Mouse (Mus musculus) intestine, embryonic 14.5 days (tissue): Measurements from ENCODE around the gene Art4. TPM values are rescaled to one million over a fixed set of nuclear protein-coding genes. Genes with fewer than 3 reads are reported as not detected.

Source experiments
- ATAC-seq: fragments of 200-750 bp; cut with Nextera tagmentation; replicated peaks from 2 replicates; pipeline ENCODE4 v1.8.0; 2017; ENCODE audit warnings: low read depth, moderate number of reproducible peaks, moderate TSS enrichment, moderate library complexity; ENCODE audit not compliant: low FRiP score, low TSS enrichment
- DNase-seq: peaks from one replicate; pipeline ENCODE4 v3.0.0-alpha.2; 2018; ENCODE audit warnings: low spot score
- H3K27ac ChIP-seq: fragments of 300-500 bp; sonication (generic); 2 replicates; pipeline ENCODE4 v1.5.1; 2014; ENCODE audit warnings: low read depth, mild to moderate bottlenecking, control low read depth
- H3K27me3 ChIP-seq: fragments of 300-500 bp; sonication (generic); replicated peaks from 2 replicates; pipeline ENCODE4 v1.6.1; 2014; ENCODE audit warnings: low read length, control low read depth; ENCODE audit not compliant: control insufficient read depth, insufficient read depth
- H3K36me3 ChIP-seq: fragments of 300-500 bp; sonication (generic); 2 replicates; pipeline ENCODE4 v1.6.1; 2014; ENCODE audit warnings: low read length, control low read depth; ENCODE audit not compliant: control insufficient read depth, insufficient read depth
- H3K4me1 ChIP-seq: fragments of 300-500 bp; sonication (generic); replicated peaks from 2 replicates; pipeline ENCODE4 v1.6.1; 2014; ENCODE audit warnings: low read length, control low read depth, mixed read lengths; ENCODE audit not compliant: control insufficient read depth, insufficient read depth
- H3K4me2 ChIP-seq: fragments of 300-500 bp; sonication (generic); 2 replicates; pipeline ENCODE4 v1.6.1; 2014; ENCODE audit warnings: low read length
- H3K4me3 ChIP-seq: fragments of 300-500 bp; sonication (generic); 2 replicates; pipeline ENCODE4 v1.5.1; 2014; ENCODE audit warnings: low read depth, low read length, control low read depth, mixed read lengths
- H3K9ac ChIP-seq: fragments of 300-500 bp; sonication (generic); 2 replicates; pipeline ENCODE4 v1.6.1; 2014; ENCODE audit warnings: mild to moderate bottlenecking, low read length
- H3K9me3 ChIP-seq: fragments of 300-500 bp; sonication (generic); 2 replicates; pipeline ENCODE4 v1.6.1; 2016; ENCODE audit warnings: low read length, control low read depth; ENCODE audit not compliant: control insufficient read depth
- WGBS: fragments of 180-500 bp; shearing (Covaris S2); extraction: QIAGEN DNeasy Blood & Tissue Kit; methylation state at CpG from one replicate; pipeline ENCODE4 v1.1.7; 2014; 5-methylcytosine and 5-hydroxymethylcytosine counted together
- polyA plus RNA-seq: library from polyadenylated mRNA; unstranded; fragments of >200 nt; fragmentation: Nextera tagmentation; extraction: Ambion mirVana; gene quantifications from 2 replicates; pipeline ENCODE4 v1.2.1, GENCODE M21; 2014

Art4 gene
- polyA plus RNA-seq, 1 experiment from 2014 or later: 2.0 TPM

DNA sequence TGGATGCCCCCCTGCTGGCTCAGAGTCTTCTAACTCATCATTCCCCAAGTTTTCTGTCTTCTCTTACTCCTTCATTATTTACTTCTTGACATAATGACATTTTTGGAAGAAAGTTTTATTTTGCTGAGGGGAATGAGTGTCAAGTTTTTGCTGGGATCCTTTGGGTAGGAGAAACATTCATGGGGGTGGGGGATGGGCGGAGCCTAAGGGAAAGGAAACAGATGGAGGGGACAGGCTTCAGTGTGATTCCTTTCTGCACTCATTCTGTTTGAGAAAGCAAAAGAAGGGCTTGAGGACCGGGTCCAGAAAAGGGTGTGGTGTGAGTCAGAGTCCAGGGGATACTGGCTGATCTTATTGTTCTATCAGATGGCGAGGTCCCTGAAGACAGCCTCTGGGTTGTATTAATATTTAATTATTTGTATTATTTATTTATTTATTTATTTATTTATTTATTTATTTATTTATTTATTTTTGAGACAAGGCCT lies 25.9 kb upstream of the Art4 start:
- no peak overlapping the region for H3K27ac ChIP-seq
- no peak overlapping the region for H3K4me2 ChIP-seq
- ATAC-seq: no peak; the same call in 1 of the 2 replicates
- no peak overlapping the region for H3K9ac ChIP-seq
- H3K36me3 ChIP-seq: no peaks in the 10 kb centered on the region
- H3K4me1 ChIP-seq: no peaks in the 10 kb centered on the region
- no peak overlapping the region for H3K4me3 ChIP-seq
- H3K9me3 ChIP-seq: no peaks in the 10 kb centered on the region
- no peak for DNase-seq
- no peaks in the 10 kb centered on the region for H3K27me3 ChIP-seq
- WGBS: 70% methylated on average over 3 of the region's 3 CpGs

DNA sequence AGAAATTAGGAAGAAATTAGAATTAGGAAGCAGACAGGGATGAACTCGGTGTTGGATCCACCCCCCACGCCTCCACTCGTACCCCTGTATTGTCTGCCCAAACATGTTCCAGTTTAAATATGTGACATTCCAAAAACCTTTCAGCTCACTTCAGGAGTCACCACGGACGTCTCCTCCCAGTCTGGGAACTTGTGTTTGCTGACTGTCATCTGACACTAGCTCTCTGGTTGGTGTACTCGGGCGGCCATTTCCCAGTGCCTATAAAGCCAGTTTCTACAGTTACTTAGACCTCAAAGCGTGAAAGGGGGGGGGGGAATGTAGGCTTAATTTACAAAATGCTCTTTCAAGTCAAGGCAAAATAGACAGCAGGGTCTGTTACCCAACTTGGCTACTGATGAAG lies 24.1 kb upstream of the Art4 start:
- Histone ChIP-seq H3K36me3 (no peaks in the 10 kb centered on the region), H3K4me1 (no peaks in the 10 kb centered on the region), H3K4me2 (no peak overlapping the region), H3K27me3 (no peaks in the 10 kb centered on the region), H3K9ac (no peak overlapping the region), H3K4me3 (no peak overlapping the region), H3K9me3 (no peaks in the 10 kb centered on the region), H3K27ac (no peak overlapping the region)
- WGBS: 64% methylated on average over 8 of the region's 8 CpGs
- ATAC-seq (no peak), DNase-seq (no peak)

DNA sequence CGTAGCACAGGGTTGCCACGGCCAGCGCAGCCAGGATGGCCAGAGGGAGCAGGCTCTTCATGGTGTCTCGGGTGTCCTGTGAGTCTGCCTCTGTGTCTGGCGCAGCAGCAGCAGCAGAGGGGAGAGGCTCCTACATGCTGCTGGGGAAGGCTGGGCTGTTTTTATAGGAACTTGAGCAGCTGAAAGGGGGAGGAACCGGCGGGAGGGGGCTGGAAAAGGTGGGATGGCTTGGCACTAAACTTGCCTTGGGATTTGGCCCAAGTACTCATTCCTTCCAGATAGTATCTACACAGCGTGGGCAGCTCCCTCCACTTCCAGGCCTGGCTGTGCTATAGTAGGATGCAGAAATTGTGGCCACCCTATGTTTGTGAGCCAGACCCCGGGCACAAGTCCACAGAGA lies 18.1 kb upstream of the Art4 start, which contains the start of gene Mgp:
TSS of gene Mgp (minus strand) at position 154 of the 400 bp plus-strand sequence.
- Histone ChIP-seq H3K9me3 (no peaks in the 10 kb centered on the region), H3K4me3 (peak within 1 kb of the TSS; percentile 22), H3K4me2 (peak within 1 kb of the TSS; percentile 38), H3K4me1 (peaks cover 13% of the 10 kb centered on the region; the same call in 1 of the 2 replicates), H3K27ac (peak within 1 kb of the TSS; percentile 23; the same call in 1 of the 2 replicates), H3K9ac (peak within 1 kb of the TSS; percentile 27; the same call in 1 of the 2 replicates), H3K27me3 (no peaks in the 10 kb centered on the region), H3K36me3 (no peaks in the 10 kb centered on the region)
- 35% methylated on average over 9 of the region's 9 CpGs for WGBS
- peak; percentile 54 for DNase-seq
- 0 out of 2 replicates have a peak, but pooled peaks have one; percentile 43 for ATAC-seq

DNA sequence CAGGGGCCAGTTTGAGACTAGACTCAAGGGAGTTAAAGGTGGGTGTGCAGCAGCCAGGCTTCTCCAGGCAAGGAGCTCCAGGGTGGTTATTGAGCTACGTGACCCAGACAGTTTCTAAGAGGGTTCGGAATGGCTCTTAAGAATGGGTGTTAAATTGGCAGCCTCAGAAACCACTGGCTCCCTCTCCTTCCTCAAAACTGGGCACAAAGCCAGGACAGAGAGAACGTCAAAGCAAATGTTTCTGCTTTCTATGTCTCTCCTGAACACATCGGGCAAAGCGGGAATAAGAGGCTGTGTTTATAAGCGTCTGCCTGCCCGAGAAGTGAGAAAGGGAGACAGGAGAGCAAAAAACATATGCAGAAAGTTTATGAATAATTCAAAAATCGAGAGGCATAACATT lies 17.1 kb upstream of the Art4 start:
- Histone ChIP-seq H3K4me1 (peaks cover 13% of the 10 kb centered on the region; the same call in 1 of the 2 replicates), H3K9me3 (no peaks in the 10 kb centered on the region), H3K4me3 (peak overlapping the region; percentile 6; the same call in 1 of the 2 replicates), H3K36me3 (no peaks in the 10 kb centered on the region), H3K27ac (peak overlapping the region; percentile 23; the same call in 1 of the 2 replicates), H3K27me3 (no peaks in the 10 kb centered on the region), H3K4me2 (peak overlapping the region; percentile 38), H3K9ac (no peak overlapping the region)
- WGBS: 30% methylated on average over 8 of the region's 8 CpGs
- ATAC-seq (no peak), DNase-seq (no peak)

DNA sequence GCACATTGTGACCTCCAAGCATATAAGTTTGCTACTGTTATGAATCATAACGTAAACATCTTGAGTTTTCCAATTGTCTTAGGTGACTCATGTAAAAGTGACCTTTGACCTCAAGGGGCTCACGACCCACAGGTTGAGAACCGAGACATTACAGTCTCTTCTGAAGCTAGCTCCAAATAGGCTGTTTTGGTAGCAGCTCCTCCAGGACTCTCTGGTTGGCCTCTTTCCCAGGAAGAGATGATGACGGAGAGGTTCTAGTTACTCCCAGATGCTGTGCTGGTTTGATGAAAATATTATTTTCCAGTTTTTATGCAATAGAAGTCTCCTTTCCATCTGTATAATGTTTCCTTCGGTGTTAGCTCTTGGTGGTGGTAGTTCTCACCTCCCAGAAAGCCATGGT lies 11.4 kb upstream of the Art4 start:
- Histone ChIP-seq H3K27ac (no peak overlapping the region), H3K4me2 (no peak overlapping the region), H3K4me1 (0 out of 2 replicates have a peak, but pooled peaks cover 4% of the 10 kb centered on the region), H3K27me3 (no peaks in the 10 kb centered on the region), H3K4me3 (no peak overlapping the region), H3K9ac (no peak overlapping the region), H3K36me3 (no peaks in the 10 kb centered on the region), H3K9me3 (no peaks in the 10 kb centered on the region)
- no peak for DNase-seq
- 71% methylated on average over 5 of the region's 5 CpGs for WGBS
- no peak for ATAC-seq

DNA sequence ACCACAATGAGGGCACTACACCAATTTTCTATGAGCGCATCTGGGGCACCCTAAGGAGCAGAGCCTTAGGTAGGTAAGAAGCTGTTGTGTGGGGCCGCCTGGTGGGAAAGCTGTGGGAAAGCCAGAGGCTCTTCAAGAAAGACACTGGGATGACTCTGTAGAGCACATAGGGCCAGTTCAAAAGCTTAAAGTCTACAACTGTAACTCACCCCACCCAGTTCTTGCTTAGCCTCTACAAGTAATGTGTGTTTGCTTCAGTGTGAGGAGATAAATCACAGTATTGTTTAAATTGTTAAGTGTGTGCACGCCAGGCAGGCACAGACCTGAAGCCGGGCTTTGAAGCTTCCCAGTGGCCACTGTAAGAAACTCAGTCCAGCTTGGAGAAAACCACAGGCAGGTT lies 8.6 kb upstream of the Art4 start:
- WGBS: 45% methylated on average over 4 of the region's 4 CpGs
- no peak overlapping the region for H3K9ac ChIP-seq
- no peak overlapping the region for H3K27ac ChIP-seq
- ATAC-seq (no peak; the same call in 1 of the 2 replicates), DNase-seq (no peak)
- H3K9me3 ChIP-seq: no peaks in the 10 kb centered on the region
- H3K4me1 ChIP-seq: 0 out of 2 replicates have a peak, but pooled peaks cover 4% of the 10 kb centered on the region
- H3K4me3 ChIP-seq: no peak overlapping the region
- no peaks in the 10 kb centered on the region for H3K27me3 ChIP-seq
- no peaks in the 10 kb centered on the region for H3K36me3 ChIP-seq
- H3K4me2 ChIP-seq: no peak overlapping the region

DNA sequence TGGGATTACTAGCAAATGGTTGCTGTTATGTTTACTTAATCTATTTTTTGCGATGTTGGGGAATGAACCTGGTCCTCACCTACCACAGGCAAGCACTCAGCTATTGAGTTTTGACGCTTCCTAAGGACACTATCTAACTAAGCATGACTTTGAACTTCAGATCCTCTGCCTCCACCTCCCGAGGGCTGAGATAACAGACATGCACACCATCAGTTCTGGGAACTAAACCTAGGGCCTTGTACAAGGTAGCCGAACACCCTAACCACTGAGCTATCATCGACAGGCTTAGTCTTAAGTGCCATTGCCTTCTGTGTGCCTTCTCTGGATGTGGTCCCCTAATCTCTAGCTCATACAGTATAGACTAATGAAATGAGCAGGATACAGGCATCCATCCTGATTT lies 7.8 kb upstream of the Art4 start:
- H3K27ac ChIP-seq: no peak overlapping the region
- H3K9me3 ChIP-seq: no peaks in the 10 kb centered on the region
- H3K36me3 ChIP-seq: no peaks in the 10 kb centered on the region
- H3K4me3 ChIP-seq: no peak overlapping the region
- no peaks in the 10 kb centered on the region for H3K27me3 ChIP-seq
- ATAC-seq: no peak
- WGBS: 90% methylated on average over 5 of the region's 5 CpGs
- H3K4me1 ChIP-seq: 0 out of 2 replicates have a peak, but pooled peaks cover 4% of the 10 kb centered on the region
- no peak overlapping the region for H3K9ac ChIP-seq
- DNase-seq: no peak
- no peak overlapping the region for H3K4me2 ChIP-seq

DNA sequence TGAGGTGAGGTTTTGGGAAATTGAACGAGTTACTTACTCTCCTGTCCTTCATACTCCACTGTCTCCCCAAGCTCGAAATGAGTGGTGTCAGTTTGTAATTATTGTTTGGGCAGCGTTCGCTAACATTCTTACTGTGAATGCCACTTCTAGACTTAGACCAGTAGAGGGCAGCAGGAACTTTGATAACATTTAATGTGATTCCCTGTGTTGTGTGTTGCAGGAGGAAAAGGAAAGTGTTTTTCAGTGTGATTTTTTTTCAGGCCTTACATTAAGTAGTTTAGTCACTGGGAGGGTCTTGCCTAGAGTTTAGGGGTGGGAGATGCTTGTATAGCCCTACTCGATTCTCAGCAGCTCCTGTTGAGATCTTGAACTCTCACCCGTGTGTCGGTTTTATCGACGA lies 3.5 kb upstream of the Art4 start:
- Histone ChIP-seq H3K4me1 (peaks cover 25% of the 10 kb centered on the region), H3K4me2 (no peak overlapping the region), H3K36me3 (no peaks in the 10 kb centered on the region), H3K9ac (no peak overlapping the region), H3K4me3 (no peak overlapping the region), H3K9me3 (no peaks in the 10 kb centered on the region), H3K27me3 (no peaks in the 10 kb centered on the region), H3K27ac (no peak overlapping the region)
- WGBS: 39% methylated on average over 9 of the region's 9 CpGs
- DNase-seq: peak; percentile 64
- ATAC-seq: no peak; the same call in 1 of the 2 replicates

DNA sequence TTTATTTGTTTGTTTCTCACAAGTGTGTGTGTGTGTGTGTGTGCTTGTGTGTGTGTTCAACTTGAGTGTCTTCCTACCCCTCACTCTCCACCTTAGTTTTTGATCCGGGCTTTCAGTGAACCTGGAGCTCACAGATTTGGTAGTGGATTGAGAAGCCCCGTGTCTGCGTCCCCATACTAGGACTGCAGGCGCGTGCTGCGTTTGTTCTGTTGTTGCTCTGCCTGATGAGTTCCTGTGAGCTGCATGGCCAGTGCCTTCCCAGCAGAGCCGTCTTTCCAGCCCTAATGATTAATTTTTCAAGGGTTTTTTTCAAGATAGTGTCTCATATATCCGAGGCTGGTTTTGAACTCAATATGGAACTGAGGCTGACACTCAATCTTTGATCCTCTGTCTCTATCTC lies 887 bp upstream of the Art4 start:
- Histone ChIP-seq H3K4me2 (no peak overlapping the region), H3K4me3 (no peak overlapping the region), H3K9me3 (no peaks in the 10 kb centered on the region), H3K36me3 (no peaks in the 10 kb centered on the region), H3K27ac (peak overlapping the region; percentile 88), H3K27me3 (no peaks in the 10 kb centered on the region), H3K4me1 (peaks cover 27% of the 10 kb centered on the region), H3K9ac (no peak overlapping the region)
- DNase-seq (no peak), ATAC-seq (no peak)
- 37% methylated on average over 8 of the region's 8 CpGs for WGBS
